In the genomic region with DNA sequence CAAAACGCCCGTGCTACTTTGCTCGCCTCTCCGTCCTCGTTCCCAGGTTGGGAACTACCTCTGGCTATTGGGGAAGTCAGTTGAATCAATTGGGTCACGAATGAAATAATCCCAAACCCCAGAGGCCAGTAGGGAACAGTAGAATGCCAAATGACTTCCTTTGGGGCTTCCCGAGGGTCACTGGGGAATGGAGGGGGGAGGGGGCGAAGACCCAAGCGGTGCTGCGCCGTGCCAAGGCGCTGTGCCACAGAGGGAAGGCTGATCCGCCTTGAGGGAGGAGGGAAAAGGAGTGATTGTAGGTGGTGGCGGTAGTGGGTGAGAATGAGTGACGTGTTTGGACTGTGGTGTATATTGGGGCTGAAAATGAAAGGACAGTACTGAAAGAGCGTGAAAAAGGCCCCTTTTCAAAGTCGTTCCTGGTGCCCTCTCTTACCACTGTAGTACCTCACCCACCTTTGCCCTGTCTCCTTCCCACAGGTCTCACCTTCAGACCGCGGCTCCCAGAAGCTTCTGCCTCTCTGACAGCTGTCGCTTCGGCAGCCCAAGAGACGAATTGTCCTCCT, we compare ENCODE assay signal across 9 mouse cellular contexts. TPM values are rescaled to one million over a fixed set of nuclear protein-coding genes. Genes with fewer than 3 reads are reported as not detected.
DNase-seq lines count a peak whose midpoint lies in the region; ATAC-seq and TF ChIP-seq lines count a peak whose summit lies in the region.
"Had no signal": no experiment of that assay in that cellular context is flagged by ENCODE, and none has a peak within 500 bp of the region (broad histone marks: within the 10 kb centered on the region; RNA-seq: fewer than 3 reads in every experiment).

No protein-coding gene starts in this region.

- peak; percentile 48 for DNase-seq in neural tube, embryonic 11.5 days (ENCODE audit: low spot score)
- no peak for DNase-seq in neural tube, embryonic 10.5 days (ENCODE audit: extremely low spot score, low spot score)
- DNase-seq in embryonic facial prominence, embryonic 14.5 days (ENCODE audit: low spot score): no peak
- DNase-seq in naive thymus-derived CD4-positive, alpha-beta T cell, adult 2 months (ENCODE audit: low read depth): peak; percentile 61
- no peak for DNase-seq in layer of hippocampus, adult 2 months (ENCODE audit: low spot score in 2 of 2)
- no peak for DNase-seq in MN1 (ENCODE audit: low spot score)
- no peak for DNase-seq in layer of hippocampus, postnatal 36 days

- no peaks in the 10 kb centered on the region for H3K36me3 ChIP-seq in neural tube, embryonic 11.5 days (ENCODE audit: control insufficient read depth, insufficient read depth, low read length)
- H3K36me3 ChIP-seq in embryonic facial prominence, embryonic 14.5 days (ENCODE audit: control insufficient read depth, insufficient read depth, low read length): no peaks in the 10 kb centered on the region
- H3K36me3 ChIP-seq in kidney, embryonic 16.5 days (ENCODE audit: insufficient read depth, low read length): no peaks in the 10 kb centered on the region
- H3K36me3 ChIP-seq: midbrain, embryonic 12.5 days had no signal

- peak overlapping the region; percentile 99 for H3K9ac ChIP-seq in neural tube, embryonic 11.5 days (ENCODE audit: low read length)
- no peak overlapping the region for H3K9ac ChIP-seq in embryonic facial prominence, embryonic 14.5 days (ENCODE audit: low read depth, low read length)
- peak overlapping the region; percentile 97 for H3K9ac ChIP-seq in kidney, embryonic 16.5 days (replicated peaks; ENCODE audit: low read length)
- H3K9ac ChIP-seq: midbrain, embryonic 12.5 days had no signal

- H3K9me3 ChIP-seq in neural tube, embryonic 11.5 days (ENCODE audit: control insufficient read depth, low read length): no peaks in the 10 kb centered on the region
- H3K9me3 ChIP-seq in embryonic facial prominence, embryonic 14.5 days (ENCODE audit: control insufficient read depth, low read length): no peaks in the 10 kb centered on the region
- no peaks in the 10 kb centered on the region for H3K9me3 ChIP-seq in kidney, embryonic 16.5 days (ENCODE audit: low read length)
- H3K9me3 ChIP-seq: midbrain, embryonic 12.5 days had no signal

- H3K27me3 ChIP-seq in neural tube, embryonic 11.5 days (ENCODE audit: control insufficient read depth, insufficient read depth, low read length): peaks cover 4% of the 10 kb centered on the region; the same call in 1 of the 2 replicates
- H3K27me3 ChIP-seq in embryonic facial prominence, embryonic 14.5 days (replicated peaks; ENCODE audit: control insufficient read depth, insufficient read depth, low read length): peaks cover 100% of the 10 kb centered on the region
- 0 out of 2 replicates have a peak, but pooled peaks cover 4% of the 10 kb centered on the region for H3K27me3 ChIP-seq in kidney, embryonic 16.5 days (ENCODE audit: insufficient read depth, low read length)

- ATAC-seq in neural tube, embryonic 11.5 days (ENCODE audit: insufficient read depth, low FRiP score, low TSS enrichment): no peak
- ATAC-seq in embryonic facial prominence, embryonic 14.5 days (ENCODE audit: low read depth): no peak
- ATAC-seq in kidney, embryonic 16.5 days (ENCODE audit: low FRiP score, low TSS enrichment): no peak; the same call in 1 of the 2 replicates

- peaks cover 23% of the 10 kb centered on the region for H3K4me1 ChIP-seq in neural tube, embryonic 11.5 days (ENCODE audit: control insufficient read depth, insufficient read depth, low read length)
- H3K4me1 ChIP-seq in embryonic facial prominence, embryonic 14.5 days (ENCODE audit: control insufficient read depth, insufficient read depth, low read length): peaks cover 6% of the 10 kb centered on the region; the same call in 1 of the 2 replicates
- peaks cover 47% of the 10 kb centered on the region for H3K4me1 ChIP-seq in kidney, embryonic 16.5 days (ENCODE audit: insufficient read depth, low read length)

- peak overlapping the region; percentile 100 for H3K27ac ChIP-seq in neural tube, embryonic 11.5 days (ENCODE audit: low read depth, low read length)
- no peak overlapping the region for H3K27ac ChIP-seq in embryonic facial prominence, embryonic 14.5 days (replicated peaks; ENCODE audit: low read depth, low read length)
- peak overlapping the region; percentile 99 for H3K27ac ChIP-seq in kidney, embryonic 16.5 days (ENCODE audit: low read length)
- no peak overlapping the region for H3K27ac ChIP-seq in layer of hippocampus, adult 2 months
- H3K27ac ChIP-seq: midbrain, embryonic 12.5 days had no signal

- no peak for TF ChIP-seq CTCF in layer of hippocampus, adult 2 months (conservative IDR thresholded peaks at IDR 0.05)

- 2% methylated on average over 22 of the region's 22 CpGs for WGBS in neural tube, embryonic 11.5 days
- 2% methylated on average over 22 of the region's 22 CpGs for WGBS in embryonic facial prominence, embryonic 14.5 days
- WGBS in kidney, embryonic 16.5 days: under 1% methylated on average over 22 of the region's 22 CpGs

- H3K4me2 ChIP-seq in neural tube, embryonic 11.5 days (ENCODE audit: low read depth): peak overlapping the region; percentile 99
- peak overlapping the region; percentile 23; the same call in 1 of the 2 replicates for H3K4me2 ChIP-seq in embryonic facial prominence, embryonic 14.5 days (ENCODE audit: low read depth, low read length)
- peak overlapping the region; percentile 81 for H3K4me2 ChIP-seq in kidney, embryonic 16.5 days (replicated peaks; ENCODE audit: low read depth, low read length)
- H3K4me2 ChIP-seq: midbrain, embryonic 12.5 days had no signal

- H3K4me3 ChIP-seq in neural tube, embryonic 11.5 days (ENCODE audit: low read depth, low read length): peak overlapping the region; percentile 87
- peak overlapping the region; percentile 19; the same call in 1 of the 2 replicates for H3K4me3 ChIP-seq in embryonic facial prominence, embryonic 14.5 days (ENCODE audit: low read depth, low read length)
- peak overlapping the region; percentile 80 for H3K4me3 ChIP-seq in kidney, embryonic 16.5 days (ENCODE audit: low read length)
- H3K4me3 ChIP-seq in layer of hippocampus, adult 2 months: no peak overlapping the region
- H3K4me3 ChIP-seq: midbrain, embryonic 12.5 days had no signal

RNA-seq across cellular contexts. Expression of a gene that starts 0.5 kb away (rescaled TPM):
- polyA plus RNA-seq in neural tube, embryonic 11.5 days (2014; fragmentation: Nextera tagmentation; extraction: Ambion mirVana): 20.2 TPM in 2 replicates
- polyA plus RNA-seq in embryonic facial prominence, embryonic 14.5 days (2014; fragmentation: Nextera tagmentation; extraction: Ambion mirVana): 2.8 TPM in 2 replicates
- 8.2 and 10.8 TPM in 2 replicates for polyA plus RNA-seq in kidney, embryonic 16.5 days (2015; fragmentation: Nextera tagmentation; extraction: Ambion mirVana)
- not detected for total RNA-seq in layer of hippocampus, adult 2 months (2021)
- not detected for total RNA-seq in layer of hippocampus, postnatal 36 days (2021)
- polyA plus RNA-seq: midbrain, embryonic 12.5 days had no signal

RNA-seq across cellular contexts. Expression of a gene that starts 0.5 kb away (rescaled TPM):
- not detected in 2 replicates for polyA plus RNA-seq in neural tube, embryonic 11.5 days (2014; fragmentation: Nextera tagmentation; extraction: Ambion mirVana)
- not detected in 2 replicates for polyA plus RNA-seq in embryonic facial prominence, embryonic 14.5 days (2014; fragmentation: Nextera tagmentation; extraction: Ambion mirVana)
- not detected in 2 replicates for polyA plus RNA-seq in kidney, embryonic 16.5 days (2015; fragmentation: Nextera tagmentation; extraction: Ambion mirVana)
- total RNA-seq in layer of hippocampus, adult 2 months (2021): not detected
- not detected for total RNA-seq in layer of hippocampus, postnatal 36 days (2021)
- polyA plus RNA-seq: midbrain, embryonic 12.5 days had no signal

RNA-seq across cellular contexts. Expression of a gene that starts 4.1 kb away (rescaled TPM):
- polyA plus RNA-seq in neural tube, embryonic 11.5 days (2014; fragmentation: Nextera tagmentation; extraction: Ambion mirVana): 16.0 and 18.8 TPM in 2 replicates
- polyA plus RNA-seq in embryonic facial prominence, embryonic 14.5 days (2014; fragmentation: Nextera tagmentation; extraction: Ambion mirVana): 0.48 TPM in 1 of 2 replicates, not detected in the other
- 2.9 and 3.8 TPM in 2 replicates for polyA plus RNA-seq in kidney, embryonic 16.5 days (2015; fragmentation: Nextera tagmentation; extraction: Ambion mirVana)
- not detected for total RNA-seq in layer of hippocampus, adult 2 months (2021)
- not detected for total RNA-seq in layer of hippocampus, postnatal 36 days (2021)
- polyA plus RNA-seq: midbrain, embryonic 12.5 days had no signal

RNA-seq across cellular contexts. Expression of a gene that starts 8.2 kb away (rescaled TPM):
- polyA plus RNA-seq in neural tube, embryonic 11.5 days (2014; fragmentation: Nextera tagmentation; extraction: Ambion mirVana): 53.4 and 56.5 TPM in 2 replicates
- polyA plus RNA-seq in embryonic facial prominence, embryonic 14.5 days (2014; fragmentation: Nextera tagmentation; extraction: Ambion mirVana): 2.4 and 3.3 TPM in 2 replicates
- 9.0 and 9.5 TPM in 2 replicates for polyA plus RNA-seq in kidney, embryonic 16.5 days (2015; fragmentation: Nextera tagmentation; extraction: Ambion mirVana)
- total RNA-seq in layer of hippocampus, adult 2 months (2021): not detected
- total RNA-seq in layer of hippocampus, postnatal 36 days (2021): not detected
- polyA plus RNA-seq: midbrain, embryonic 12.5 days had no signal

RNA-seq across cellular contexts. Expression of a gene that starts 9.0 kb away (rescaled TPM):
- 61.2 and 71.3 TPM in 2 replicates for polyA plus RNA-seq in neural tube, embryonic 11.5 days (2014; fragmentation: Nextera tagmentation; extraction: Ambion mirVana)
- polyA plus RNA-seq in embryonic facial prominence, embryonic 14.5 days (2014; fragmentation: Nextera tagmentation; extraction: Ambion mirVana): 0.21 and 1.4 TPM in 2 replicates
- 25.7 and 27.5 TPM in 2 replicates for polyA plus RNA-seq in kidney, embryonic 16.5 days (2015; fragmentation: Nextera tagmentation; extraction: Ambion mirVana)
- not detected for total RNA-seq in layer of hippocampus, adult 2 months (2021)
- total RNA-seq in layer of hippocampus, postnatal 36 days (2021): not detected
- polyA plus RNA-seq: midbrain, embryonic 12.5 days had no signal

Comparison
In these comparisons a context has a peak if more than half of its experiments do, and no peak if none do; other contexts are left out.
1. DNase-seq: peak in neural tube, embryonic 11.5 days (single experiment) and naive thymus-derived CD4-positive, alpha-beta T cell, adult 2 months (single experiment); none in neural tube, embryonic 10.5 days (single experiment), embryonic facial prominence, embryonic 14.5 days (single experiment), layer of hippocampus, adult 2 months (0 of 2), MN1 (single experiment) and layer of hippocampus, postnatal 36 days (0 of 2).
2. H3K27ac ChIP-seq: peak in neural tube, embryonic 11.5 days (single experiment) and kidney, embryonic 16.5 days (single experiment); none in embryonic facial prominence, embryonic 14.5 days (single experiment) and layer of hippocampus, adult 2 months (single experiment).
3. H3K4me2 ChIP-seq: peak in every context shown above with its lines; median percentile 99 in neural tube, embryonic 11.5 days; 81 in kidney, embryonic 16.5 days; 23 in embryonic facial prominence, embryonic 14.5 days.